ENCODE assay signal across 8 mouse cellular contexts in genomic region chr17:30005103-30005443, GRCm38 (mm10). TPM values are rescaled to one million over a fixed set of nuclear protein-coding genes. Genes with fewer than 3 reads are reported as not detected.
A peak's percentile ranks its signal among the peaks of the same experiment; 100 is the strongest.
DNase-seq lines count a peak whose midpoint lies in the region; ATAC-seq and TF ChIP-seq lines count a peak whose summit lies in the region.

No protein-coding gene starts in this region.

- no peaks in the 10 kb centered on the region for H3K9me3 ChIP-seq in kidney, embryonic 15.5 days (replicated peaks)
- H3K9me3 ChIP-seq in hindbrain, embryonic 14.5 days (ENCODE audit: control insufficient read depth, low read length), result no peaks in the 10 kb centered on the region
- H3K9me3 ChIP-seq in midbrain, embryonic 15.5 days, result no peaks in the 10 kb centered on the region

- peak overlapping the region; percentile 77 for H3K4me2 ChIP-seq in kidney, embryonic 15.5 days
- H3K4me2 ChIP-seq in hindbrain, embryonic 14.5 days (replicated peaks), result peak overlapping the region; percentile 81
- H3K4me2 ChIP-seq in midbrain, embryonic 15.5 days, result peak overlapping the region; percentile 72

- under 1% methylated on average over 33 of the region's 47 CpGs for WGBS in kidney, embryonic 15.5 days
- WGBS in hindbrain, embryonic 14.5 days, result 2% methylated on average over 12 of the region's 47 CpGs
- 1% methylated on average over 18 of the region's 47 CpGs for WGBS in midbrain, embryonic 15.5 days

- no peak for DNase-seq in kidney, adult 8-10 months
- no peak for DNase-seq in hindbrain, embryonic 14.5 days (ENCODE audit: low spot score)
- DNase-seq in ovary, postnatal 14 days (ENCODE audit: low spot score), result no peak
- DNase-seq in left cerebral cortex, postnatal 4 days, result no peak
- no peak for DNase-seq in spleen, postnatal 10 days (ENCODE audit: low spot score in 2 of 2)

- peak overlapping the region; percentile 98 for H3K4me3 ChIP-seq in kidney, embryonic 15.5 days (replicated peaks)
- peak overlapping the region; percentile 96 for H3K4me3 ChIP-seq in bone marrow macrophage, adult 2 months (ENCODE audit: insufficient read depth, low read length)
- peak overlapping the region; percentile 96 for H3K4me3 ChIP-seq in hindbrain, embryonic 14.5 days (replicated peaks; ENCODE audit: low read length)
- peak overlapping the region; percentile 75 for H3K4me3 ChIP-seq in midbrain, embryonic 15.5 days

- intact Hi-C loops in left cerebral cortex, postnatal 4 days (cut with DNase I), result loop anchor here (10.0 kb wide), 1 partner anchor 110 kb away; no protein-coding TSS in a partner anchor

- peak overlapping the region; percentile 100 for H3K27ac ChIP-seq in kidney, embryonic 15.5 days
- no peak overlapping the region for H3K27ac ChIP-seq in bone marrow macrophage, adult 2 months (ENCODE audit: insufficient read depth, low read depth, low read length)
- peak overlapping the region; percentile 98 for H3K27ac ChIP-seq in hindbrain, embryonic 14.5 days
- peak overlapping the region; percentile 98 for H3K27ac ChIP-seq in midbrain, embryonic 15.5 days

- peak overlapping the region; percentile 99 for H3K9ac ChIP-seq in kidney, embryonic 15.5 days
- peak overlapping the region; percentile 98 for H3K9ac ChIP-seq in hindbrain, embryonic 14.5 days
- H3K9ac ChIP-seq in midbrain, embryonic 15.5 days, result peak overlapping the region; percentile 84

- ATAC-seq in kidney, embryonic 15.5 days (replicated peaks; ENCODE audit: low FRiP score), result peak; percentile 26
- ATAC-seq in hindbrain, embryonic 14.5 days (ENCODE audit: low FRiP score), result peak; percentile 52; the same call in 1 of the 2 replicates
- ATAC-seq in midbrain, embryonic 15.5 days (replicated peaks), result peak; percentile 43

- 0 out of 2 replicates have a peak, but pooled peaks cover 3% of the 10 kb centered on the region for H3K36me3 ChIP-seq in kidney, embryonic 15.5 days
- H3K36me3 ChIP-seq in hindbrain, embryonic 14.5 days (replicated peaks; ENCODE audit: control insufficient read depth, insufficient read depth), result no peaks in the 10 kb centered on the region
- H3K36me3 ChIP-seq in midbrain, embryonic 15.5 days (replicated peaks), result no peaks in the 10 kb centered on the region

- H3K27me3 ChIP-seq in kidney, embryonic 15.5 days, result no peaks in the 10 kb centered on the region
- H3K27me3 ChIP-seq in hindbrain, embryonic 14.5 days (ENCODE audit: control insufficient read depth, insufficient read depth, low read length), result no peaks in the 10 kb centered on the region
- no peaks in the 10 kb centered on the region for H3K27me3 ChIP-seq in midbrain, embryonic 15.5 days (replicated peaks)

- TF ChIP-seq CTCF in bone marrow macrophage, adult 2 months (IDR thresholded peaks at IDR 0.05; ENCODE audit: low read depth, low read length), result no peak

- no peak for TF ChIP-seq POLR2A in bone marrow macrophage, adult 2 months (IDR thresholded peaks at IDR 0.05; ENCODE audit: borderline replicate concordance, low read depth, low read length)

- H3K4me1 ChIP-seq in kidney, embryonic 15.5 days, result peaks cover 40% of the 10 kb centered on the region
- H3K4me1 ChIP-seq in bone marrow macrophage, adult 2 months (ENCODE audit: control insufficient read depth, insufficient read depth, low read length), result peaks cover 32% of the 10 kb centered on the region
- H3K4me1 ChIP-seq in hindbrain, embryonic 14.5 days (replicated peaks; ENCODE audit: control insufficient read depth, insufficient read depth, low read length), result peaks cover 39% of the 10 kb centered on the region
- peaks cover 37% of the 10 kb centered on the region for H3K4me1 ChIP-seq in midbrain, embryonic 15.5 days

RNA-seq across cellular contexts. Expression of gene Zfand3, which starts 0.5 kb away (rescaled TPM):
- 53.0 and 58.4 TPM in 2 replicates for polyA plus RNA-seq in kidney, embryonic 15.5 days (2015; fragmentation: Nextera tagmentation; extraction: Ambion mirVana)
- polyA plus RNA-seq in bone marrow macrophage, adult 2 months (2012; ENCODE audit: insufficient read depth, insufficient read length, missing spikeins), result 73.5 and 80.4 TPM in 2 replicates
- 40.4 and 43.2 TPM in 2 replicates for polyA plus RNA-seq in hindbrain, embryonic 14.5 days (2014; fragmentation: Nextera tagmentation; extraction: Ambion mirVana)
- 51.0 and 58.0 TPM in 2 replicates for polyA plus RNA-seq in midbrain, embryonic 15.5 days (2015; fragmentation: Nextera tagmentation; extraction: Ambion mirVana)
- total RNA-seq in left cerebral cortex, postnatal 4 days (2021), result 100 to 1,000 TPM in 1 of 2 experiments, 10 to 100 TPM in 1; 95.4 to 103 TPM

RNA-seq across cellular contexts. Expression of gene Mdga1, which starts 35.2 kb away (rescaled TPM):
- polyA plus RNA-seq in kidney, embryonic 15.5 days (2015; fragmentation: Nextera tagmentation; extraction: Ambion mirVana), result 1.0 and 2.1 TPM in 2 replicates
- polyA plus RNA-seq in bone marrow macrophage, adult 2 months (2012; ENCODE audit: insufficient read depth, insufficient read length, missing spikeins), result 2.2 and 2.8 TPM in 2 replicates
- polyA plus RNA-seq in hindbrain, embryonic 14.5 days (2014; fragmentation: Nextera tagmentation; extraction: Ambion mirVana), result 17.0 and 17.6 TPM in 2 replicates
- 19.6 and 22.0 TPM in 2 replicates for polyA plus RNA-seq in midbrain, embryonic 15.5 days (2015; fragmentation: Nextera tagmentation; extraction: Ambion mirVana)
- total RNA-seq in left cerebral cortex, postnatal 4 days (2021), result 10 to 100 TPM; 85.6 to 92.9 TPM
